Mouse (Mus musculus) small intestine, adult 2 months (tissue): Measurements from ENCODE around the gene Ppp6r1. TPM values are rescaled to one million over a fixed set of nuclear protein-coding genes. Genes with fewer than 3 reads are reported as not detected.

Experiments
- H3K27ac ChIP-seq: fragments of 200-500 bp; 2 replicates; pipeline ENCODE4 v1.5.1; 2012; ENCODE audit warnings: low read depth, low read length, control low read depth, inconsistent platforms; ENCODE audit not compliant: insufficient read depth
- H3K27me3 ChIP-seq: fragments of 200-500 bp; 2 replicates; pipeline ENCODE4 v1.6.1; 2012; ENCODE audit warnings: mild to moderate bottlenecking, moderate library complexity, low read length, inconsistent platforms; ENCODE audit not compliant: control insufficient read depth, insufficient read depth
- H3K36me3 ChIP-seq: fragments of 200-500 bp; 2 replicates; pipeline ENCODE4 v1.6.1; 2012; ENCODE audit warnings: mild to moderate bottlenecking, low read length, control low read depth, inconsistent platforms; ENCODE audit not compliant: control insufficient read depth, insufficient read depth
- H3K4me1 ChIP-seq: fragments of 200-500 bp; 2 replicates; pipeline ENCODE4 v1.6.1; 2012; ENCODE audit warnings: low read length, inconsistent platforms, mixed read lengths; ENCODE audit not compliant: control insufficient read depth, insufficient read depth, insufficient read length
- H3K4me3 ChIP-seq: fragments of 200-500 bp; 2 replicates; pipeline ENCODE4 v1.5.1; 2012; ENCODE audit warnings: low read depth, mild to moderate bottlenecking, control low read depth, inconsistent platforms, low read length, moderate library complexity
- CTCF ChIP-seq: fragments of 200-500 bp; IDR thresholded peaks from 2 replicates; pipeline ENCODE4 v1.5.1; 2012; ENCODE audit warnings: low read depth, mild to moderate bottlenecking, control low read depth, inconsistent platforms, low read length, moderate library complexity, mixed read lengths; ENCODE audit not compliant: insufficient replicate concordance, insufficient read length; ENCODE audit errors: extremely low read depth
- POLR2A ChIP-seq: fragments of 200-500 bp; IDR thresholded peaks from 2 replicates; pipeline ENCODE4 v1.6.1; 2012; ENCODE audit warnings: low read depth, mild to moderate bottlenecking, control low read depth, inconsistent platforms, low read length, moderate library complexity
- WGBS: fragments of 180-500 bp; shearing (Covaris S2); methylation state at CpG from one replicate; pipeline ENCODE4 v1.1.7; 2018; 5-methylcytosine and 5-hydroxymethylcytosine counted together
- polyA plus RNA-seq: library from polyadenylated mRNA; depleted of rRNA; stranded (reverse); fragments of >200 nt; gene quantifications from 2 replicates; pipeline ENCODE4 v1.2.3, GENCODE M21; 2012

Ppp6r1 gene
- polyA plus RNA-seq, 1 experiment: 142 TPM

DNA sequence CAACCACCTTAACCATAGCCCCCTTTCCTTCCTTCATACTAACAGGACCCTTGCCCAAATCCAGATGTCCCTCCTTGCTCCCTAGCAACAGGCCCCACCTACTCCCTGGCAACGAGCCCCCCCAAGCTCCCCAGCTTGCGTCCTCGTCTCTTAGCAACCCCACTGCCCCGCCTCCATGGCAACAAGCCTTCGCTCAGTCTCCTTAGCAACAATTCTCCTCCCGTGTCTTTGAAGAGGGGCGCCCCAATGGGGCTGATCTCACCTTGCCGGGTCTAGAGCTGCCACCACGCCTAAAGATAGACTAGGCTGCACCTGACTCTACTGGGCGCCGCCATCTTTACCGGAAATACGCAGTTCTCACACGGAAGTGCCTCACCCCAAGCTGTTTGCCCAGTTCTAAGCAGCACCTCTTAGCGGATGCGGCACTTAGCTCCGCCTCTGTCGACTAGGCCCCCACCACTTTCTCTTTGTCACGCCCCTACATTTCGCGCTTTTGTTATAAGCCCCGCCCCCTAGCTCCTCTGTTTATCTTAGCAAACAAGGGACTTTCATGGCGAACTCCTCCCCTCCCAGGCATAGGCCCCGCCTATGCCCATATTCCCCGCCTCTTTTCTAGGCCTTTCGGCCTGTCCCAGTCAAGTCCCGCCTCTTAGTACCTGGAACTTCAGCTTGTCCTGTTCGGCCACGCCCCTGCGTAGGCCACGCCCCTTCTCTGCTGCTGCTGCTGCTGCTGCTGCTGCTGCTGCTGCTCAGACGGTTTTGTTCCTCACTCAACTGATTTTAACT lies 26.0 kb upstream of the Ppp6r1 start, which contains the start of gene Hspbp1:
Hspbp1 (minus strand) TSS at position 437 of the 786 bp plus-strand sequence.
- peaks cover 3% of the 10 kb centered on the region; the same call in 1 of the 2 replicates for H3K36me3 ChIP-seq
- peak within 1 kb of the TSS; percentile 83 for H3K4me3 ChIP-seq
- TF ChIP-seq POLR2A (peak; percentile 48; the same call in 1 of the 2 replicates), CTCF (no peak; the same call in 1 of the 2 replicates)
- H3K27me3 ChIP-seq: no peaks in the 10 kb centered on the region
- under 1% methylated on average over 32 of the region's 32 CpGs for WGBS
- H3K27ac ChIP-seq: peak within 1 kb of the TSS; percentile 26; the same call in 1 of the 2 replicates
- H3K4me1 ChIP-seq: peaks cover 5% of the 10 kb centered on the region

DNA sequence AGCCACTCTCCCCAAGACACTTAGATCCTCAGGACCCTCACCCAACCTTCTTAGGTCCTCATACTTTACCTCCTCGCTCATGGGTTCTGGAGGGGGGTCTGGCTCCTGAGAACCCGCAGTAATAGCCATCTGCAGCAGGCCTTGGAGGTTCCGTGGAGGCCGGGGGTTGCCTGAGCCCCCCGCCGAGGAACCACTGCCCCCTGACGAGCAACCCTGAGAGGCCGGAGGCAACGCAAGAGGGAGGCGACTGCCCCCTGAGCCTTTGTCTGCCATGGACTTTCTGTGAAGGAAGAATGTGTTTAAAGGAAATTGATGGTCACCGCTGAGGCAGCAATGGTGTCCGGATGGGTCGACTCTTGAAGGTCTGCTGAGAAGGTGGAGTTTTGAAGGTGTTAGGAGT lies 25.4 kb upstream of the Ppp6r1 start:
- no peak for TF ChIP-seq CTCF
- WGBS: 3% methylated on average over 13 of the region's 13 CpGs
- H3K36me3 ChIP-seq: peaks cover 3% of the 10 kb centered on the region; the same call in 1 of the 2 replicates
- no peaks in the 10 kb centered on the region for H3K27me3 ChIP-seq
- H3K4me3 ChIP-seq: peak overlapping the region; percentile 83
- H3K27ac ChIP-seq: peak overlapping the region; percentile 26; the same call in 1 of the 2 replicates
- H3K4me1 ChIP-seq: peaks cover 5% of the 10 kb centered on the region

DNA sequence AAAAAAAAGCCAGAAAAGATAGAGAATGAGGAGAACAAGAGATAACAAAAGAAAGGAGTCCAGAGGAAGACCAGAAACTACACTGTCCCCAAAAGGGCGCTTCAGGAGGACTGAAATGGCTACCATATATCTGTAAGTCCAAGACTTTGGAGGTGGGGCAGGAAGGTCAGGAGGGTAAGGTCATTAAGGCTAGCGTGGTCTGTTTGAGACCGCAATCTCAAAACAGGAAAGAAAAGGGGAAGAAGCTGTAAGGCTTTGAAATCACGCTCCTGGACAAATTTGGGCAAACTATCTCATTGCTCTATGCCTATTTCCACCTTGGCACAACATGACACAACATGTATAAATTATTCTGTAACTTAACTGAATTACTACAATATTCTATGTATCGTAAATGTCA lies 24.5 kb upstream of the Ppp6r1 start:
- peaks cover 5% of the 10 kb centered on the region for H3K4me1 ChIP-seq
- peaks cover 4% of the 10 kb centered on the region for H3K36me3 ChIP-seq
- 85% methylated on average over 5 of the region's 5 CpGs for WGBS
- no peak overlapping the region for H3K27ac ChIP-seq
- H3K4me3 ChIP-seq: no peak overlapping the region
- TF ChIP-seq POLR2A (no peak), CTCF (no peak)
- H3K27me3 ChIP-seq: no peaks in the 10 kb centered on the region

DNA sequence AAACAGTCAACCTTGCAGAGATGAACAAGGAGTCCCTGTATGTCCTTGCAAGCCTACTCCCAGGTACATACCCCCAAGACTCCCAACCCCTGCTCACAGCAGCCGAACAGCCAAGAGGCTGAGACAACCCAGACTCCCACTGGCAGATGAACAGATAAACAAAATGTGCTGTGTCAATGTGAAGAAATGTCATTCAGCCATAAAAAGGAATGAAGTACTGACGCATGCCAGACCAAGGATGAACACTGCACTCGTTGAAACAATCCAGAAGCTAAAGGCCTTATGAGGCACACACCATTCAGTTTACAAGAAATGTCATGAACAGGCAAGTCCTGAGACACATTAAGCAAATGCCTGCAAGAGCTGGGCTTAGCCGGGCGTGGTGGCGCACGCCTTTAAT lies 16.4 kb upstream of the Ppp6r1 start:
- no peak overlapping the region for H3K27ac ChIP-seq
- WGBS: 88% methylated on average over 7 of the region's 7 CpGs
- TF ChIP-seq CTCF (no peak), POLR2A (no peak)

DNA sequence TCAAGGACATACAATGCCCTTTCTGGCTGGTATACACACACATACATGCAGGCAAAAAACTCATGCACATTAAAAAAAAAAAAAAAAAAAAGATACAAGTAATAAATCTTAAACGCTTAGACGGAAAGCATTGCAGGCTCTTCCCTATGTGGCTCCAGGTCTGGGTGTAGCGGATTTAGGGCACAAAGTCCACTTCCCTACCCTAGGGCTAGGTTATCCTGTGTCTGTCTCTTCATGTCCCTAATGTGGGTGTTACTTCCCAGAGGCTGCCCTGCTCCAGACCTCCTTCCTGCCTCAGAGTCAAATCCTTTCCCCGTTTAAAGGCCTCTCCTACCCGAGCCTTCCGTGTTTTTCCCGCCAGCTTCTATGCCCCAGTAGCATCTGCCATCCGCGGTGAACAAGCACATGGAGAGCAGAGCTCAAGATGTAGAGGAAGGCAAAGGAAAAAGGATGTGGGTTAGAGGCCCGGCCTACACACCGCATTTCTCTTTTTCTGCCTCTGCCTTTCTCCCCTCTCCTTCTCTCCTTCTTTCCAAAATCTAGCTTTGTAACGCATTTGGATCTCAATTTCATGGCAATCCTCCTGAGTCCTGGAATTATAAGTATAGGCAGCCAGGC lies 15.4 kb upstream of the Ppp6r1 start:
- H3K27ac ChIP-seq: 0 out of 2 replicates have a peak overlapping the region, but pooled peaks have one; percentile 4
- H3K4me1 ChIP-seq: peaks cover 3% of the 10 kb centered on the region; the same call in 1 of the 2 replicates
- H3K36me3 ChIP-seq: peaks cover 8% of the 10 kb centered on the region
- no peak for TF ChIP-seq POLR2A
- H3K4me3 ChIP-seq: no peak overlapping the region
- WGBS: 60% methylated on average over 12 of the region's 12 CpGs
- H3K27me3 ChIP-seq: no peaks in the 10 kb centered on the region

More for the DNA sequence above, 16.4 kb upstream of the Ppp6r1 start:
- Histone ChIP-seq H3K4me3 (no peak overlapping the region), H3K4me1 (peaks cover 3% of the 10 kb centered on the region; the same call in 1 of the 2 replicates), H3K27me3 (no peaks in the 10 kb centered on the region), H3K36me3 (peaks cover 9% of the 10 kb centered on the region)

DNA sequence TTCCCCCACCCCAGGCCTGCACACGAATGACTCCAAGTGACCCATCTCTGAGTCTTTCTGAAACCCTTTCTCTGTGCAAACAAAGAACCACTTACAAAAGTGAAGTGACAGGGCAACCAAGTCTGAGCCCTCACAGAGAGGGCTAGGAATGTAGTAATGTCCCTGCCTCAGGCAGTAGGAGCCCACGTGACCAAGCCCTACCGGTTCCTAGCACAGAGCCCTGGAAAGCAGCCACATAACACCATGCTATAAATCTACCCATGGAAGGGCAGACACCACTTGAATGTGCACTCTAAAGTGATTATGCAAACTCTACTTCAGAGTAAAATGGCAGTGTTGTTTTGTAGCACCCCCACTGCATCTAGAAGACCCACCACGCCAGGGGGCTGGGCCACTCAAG lies 13.1 kb upstream of the Ppp6r1 start:
- WGBS: 80% methylated on average over 4 of the region's 4 CpGs
- no peaks in the 10 kb centered on the region for H3K27me3 ChIP-seq
- H3K4me1 ChIP-seq: peaks cover 3% of the 10 kb centered on the region; the same call in 1 of the 2 replicates
- H3K27ac ChIP-seq: peak overlapping the region; percentile 26; the same call in 1 of the 2 replicates
- TF ChIP-seq CTCF (no peak), POLR2A (no peak)
- peaks cover 9% of the 10 kb centered on the region for H3K36me3 ChIP-seq
- no peak overlapping the region for H3K4me3 ChIP-seq

DNA sequence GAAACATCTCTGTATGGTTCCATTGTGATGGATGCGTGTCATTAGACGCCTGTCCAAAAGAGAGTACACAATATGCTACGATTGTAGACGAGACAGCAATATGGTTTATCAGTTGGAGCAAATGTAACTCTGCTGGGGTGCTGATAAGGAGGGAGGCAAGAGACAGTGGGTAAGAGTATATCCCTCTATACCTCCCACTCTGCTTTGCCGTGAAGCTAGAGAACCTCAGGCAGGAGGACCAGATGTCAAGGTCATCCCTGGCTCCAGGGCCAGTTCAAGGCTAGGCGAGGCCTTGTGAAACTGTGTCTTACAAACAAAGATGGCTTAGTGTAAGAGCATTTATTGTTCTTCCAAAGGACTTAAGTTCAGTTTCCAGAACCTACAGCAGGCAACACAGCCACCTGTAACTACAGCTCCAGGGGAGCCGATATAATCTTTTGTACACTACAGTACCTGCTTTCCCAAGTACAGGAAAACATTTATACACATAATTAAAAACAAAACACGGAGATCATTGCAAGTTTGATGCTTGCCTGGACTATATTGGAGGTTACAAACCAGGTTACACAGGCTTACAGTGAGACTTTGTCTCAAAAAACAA lies 11.9 kb upstream of the Ppp6r1 start:
- Histone ChIP-seq H3K4me3 (no peak overlapping the region), H3K27ac (no peak overlapping the region), H3K4me1 (peaks cover 3% of the 10 kb centered on the region; the same call in 1 of the 2 replicates), H3K27me3 (no peaks in the 10 kb centered on the region), H3K36me3 (peaks cover 8% of the 10 kb centered on the region)
- no peak for TF ChIP-seq CTCF
- no peak for TF ChIP-seq POLR2A
- WGBS: 87% methylated on average over 8 of the region's 8 CpGs
